Mouse (Mus musculus): ENCODE measurements around the gene Il12b. TPM values are rescaled to one million over a fixed set of nuclear protein-coding genes. Genes with fewer than 3 reads are reported as not detected.

The Il12b gene
- total RNA-seq, 2 experiments from 2014 or later: not detected

Other genes with a start within 250 kb of the Il12b start
- gene Ublcp1, start 70.4 kb downstream of the Il12b start, total RNA-seq (2021): 10 to 100 TPM; 36.9 to 48.7 TPM
- gene Rnf145, start 118.9 kb downstream of the Il12b start, total RNA-seq (2021): 10 to 100 TPM; 13.8 to 19.8 TPM
- 10 to 100 TPM in 1 of 2 experiments, 1 to 10 TPM in 1; 10.0 to 13.8 TPM for gene Ebf1, start 217.3 kb downstream of the Il12b start, total RNA-seq (2021)

All from heart, postnatal 25 days (tissue).